Mouse (Mus musculus) adrenal gland, postnatal 14 days (tissue): Measurements from ENCODE around the gene 9130409I23Rik. TPM values are rescaled to one million over a fixed set of nuclear protein-coding genes. Genes with fewer than 3 reads are reported as not detected.

Source experiments
- DNase-seq: peaks from one replicate; pipeline ENCODE4 v3.0.0; 2021; ENCODE audit warnings: mixed read lengths
- long read RNA-seq, 2 experiments: library from polyadenylated mRNA; stranded (forward); transcript quantifications; one replicate each; pipeline ENCODE4 v2.0.0; 2021
- total RNA-seq: library from RNA; stranded (reverse); gene quantifications from 2 replicates; pipeline ENCODE4 v1.2.3, GENCODE M21; 2021

9130409I23Rik gene
- 0.30 TPM in 1 of 2 replicates, not detected in the other for total RNA-seq
- long read RNA-seq, experiment 1 = 0 reads
- long read RNA-seq, experiment 2 = 0 reads

- DNase-seq = no peak
Measured at GRCm38 (mm10) chr1:181050937-181051336, at the start of gene 9130409I23Rik. 9130409I23Rik (plus strand) TSS chr1:181051237.

- no peak for DNase-seq
Measured at GRCm38 (mm10) chr1:181001621-181002020, 49.4 kb upstream of the 9130409I23Rik start.

DNA sequence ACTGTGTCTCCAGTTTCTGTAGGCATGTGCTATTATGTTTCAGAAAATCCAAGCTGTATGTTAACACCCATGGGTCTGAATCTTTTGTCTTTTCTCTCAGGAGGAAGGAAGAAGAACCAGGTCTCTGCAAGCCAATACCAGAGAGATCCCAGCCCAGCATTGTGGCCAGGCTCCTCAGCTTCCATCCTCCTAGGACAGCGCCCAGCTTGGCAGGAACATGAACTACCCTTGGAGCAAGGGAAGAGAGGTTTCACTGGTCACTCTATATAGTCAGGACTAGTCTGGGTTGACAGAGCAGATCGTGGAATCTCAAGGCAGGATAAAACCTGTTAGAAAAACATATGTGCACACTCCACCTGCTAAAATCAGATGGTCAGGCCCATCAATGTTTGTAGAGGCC lies 47.2 kb upstream of the 9130409I23Rik start:
- no peak for DNase-seq

GRCm38 (mm10) chr1:181005331-181005730 lies 45.7 kb upstream of the 9130409I23Rik start:
- DNase-seq = no peak

DNA sequence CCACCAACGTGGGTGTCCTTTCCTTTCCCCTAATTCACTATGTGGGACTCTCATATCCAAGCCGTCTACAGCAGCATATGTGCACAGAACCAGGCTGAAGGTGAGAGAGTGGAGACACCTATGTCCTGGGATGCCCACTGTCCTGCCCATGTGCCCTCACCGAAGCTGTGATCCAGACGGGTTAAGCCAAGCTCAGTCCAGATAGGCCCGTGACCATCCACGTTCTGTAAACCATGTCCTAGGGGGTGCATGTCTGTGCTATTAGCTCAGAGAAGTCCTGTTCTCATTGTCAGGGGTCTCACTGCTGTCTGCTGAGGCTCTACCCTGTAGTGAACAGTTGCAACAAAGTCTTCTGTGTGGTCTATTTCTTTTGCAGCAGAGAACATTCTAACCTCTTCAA lies 43.2 kb upstream of the 9130409I23Rik start:
- DNase-seq = no peak

DNA sequence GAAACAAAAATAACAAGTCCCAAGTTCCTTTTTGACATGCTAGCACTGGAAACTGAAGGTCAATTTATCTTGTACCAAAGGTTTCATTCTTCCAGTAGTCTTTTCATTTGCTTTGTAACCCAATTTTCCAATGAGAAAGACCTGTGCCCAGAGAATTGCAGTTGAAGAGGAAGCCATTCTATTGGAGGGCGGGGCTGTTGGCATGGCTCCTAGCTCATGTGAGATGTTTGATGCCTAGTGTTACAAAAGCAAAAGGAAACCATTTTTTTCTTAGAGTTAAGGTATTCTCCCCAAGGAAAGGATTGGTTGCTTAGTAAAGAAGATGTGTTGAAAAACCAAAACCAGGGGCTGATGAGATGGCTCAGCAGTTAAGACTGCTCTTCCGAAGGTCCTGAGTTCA lies 42.8 kb upstream of the 9130409I23Rik start:
- peak; percentile 51 for DNase-seq

DNA sequence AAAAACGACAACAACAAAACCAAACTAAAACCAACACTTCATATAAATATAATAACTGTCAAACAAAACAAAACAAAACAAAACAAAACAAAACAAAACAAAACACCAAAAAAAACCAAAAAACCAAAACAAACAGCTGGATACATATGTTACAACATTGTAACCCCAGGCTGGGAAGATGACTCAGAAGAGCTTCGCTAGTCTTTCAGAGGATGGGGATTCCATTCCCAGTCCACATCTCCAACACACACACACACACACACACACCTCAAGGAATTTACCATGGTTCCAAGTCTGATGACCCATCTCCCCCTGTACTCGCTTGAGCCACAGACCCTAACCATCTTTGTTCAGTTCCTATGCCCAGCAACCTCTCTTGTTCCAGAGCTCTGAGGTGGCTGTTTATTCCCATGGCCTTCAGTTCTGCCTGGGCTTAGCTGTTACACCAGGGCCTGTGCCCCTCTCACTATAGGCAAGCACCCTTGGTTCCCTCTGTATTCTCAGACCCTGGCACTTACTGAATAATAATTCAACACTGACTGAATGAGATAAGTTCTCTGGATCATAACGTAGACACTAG lies 41.9 kb upstream of the 9130409I23Rik start:
- DNase-seq = no peak

GRCm38 (mm10) chr1:181009754-181010153 lies 41.3 kb upstream of the 9130409I23Rik start:
- peak; percentile 90 for DNase-seq

- no peak for DNase-seq
Measured at GRCm38 (mm10) chr1:181010171-181010932, 40.7 kb upstream of the 9130409I23Rik start.

DNA sequence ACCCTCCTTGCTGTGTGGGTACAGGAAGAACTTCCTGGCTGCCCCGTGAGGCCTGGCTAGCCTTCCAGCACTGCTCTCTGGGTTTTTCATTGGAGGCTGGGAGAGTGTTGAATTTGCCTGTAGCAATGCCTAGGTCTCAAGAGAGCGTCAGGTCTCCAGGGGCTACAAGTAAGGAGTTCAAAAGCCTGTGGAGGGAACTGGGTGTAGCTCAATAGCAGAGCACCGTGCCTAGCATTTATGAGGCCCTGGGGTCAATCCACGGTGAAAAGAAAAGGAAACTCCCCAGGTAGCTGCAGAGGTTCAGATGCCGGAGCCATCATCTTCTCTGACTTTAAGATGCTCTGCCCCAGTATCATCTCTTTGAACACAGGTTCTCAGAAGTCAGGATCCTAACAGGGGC lies 39.4 kb upstream of the 9130409I23Rik start:
- no peak for DNase-seq

DNA sequence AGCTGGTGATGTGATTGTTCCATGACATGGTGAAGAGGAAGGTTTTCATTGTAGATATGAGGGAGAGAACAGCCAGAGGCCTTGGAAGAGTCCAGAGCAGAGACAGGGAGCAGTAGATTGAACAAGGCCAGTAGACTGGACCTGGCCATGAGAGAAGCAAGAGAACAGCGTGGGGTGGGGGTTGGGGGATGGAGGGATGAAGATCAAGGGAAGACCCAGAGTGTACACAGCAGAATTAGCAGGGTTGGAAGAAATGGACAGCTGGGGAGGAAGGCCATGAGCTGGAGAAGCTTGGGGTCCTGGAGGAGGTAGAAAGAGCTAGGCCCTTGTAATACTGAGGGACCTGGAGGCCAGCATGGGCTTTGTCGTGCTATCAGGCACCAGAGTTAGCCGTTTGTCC lies 38.6 kb upstream of the 9130409I23Rik start:
- no peak for DNase-seq

GRCm38 (mm10) chr1:181013446-181013845 lies 37.6 kb upstream of the 9130409I23Rik start:
- DNase-seq = no peak

DNA sequence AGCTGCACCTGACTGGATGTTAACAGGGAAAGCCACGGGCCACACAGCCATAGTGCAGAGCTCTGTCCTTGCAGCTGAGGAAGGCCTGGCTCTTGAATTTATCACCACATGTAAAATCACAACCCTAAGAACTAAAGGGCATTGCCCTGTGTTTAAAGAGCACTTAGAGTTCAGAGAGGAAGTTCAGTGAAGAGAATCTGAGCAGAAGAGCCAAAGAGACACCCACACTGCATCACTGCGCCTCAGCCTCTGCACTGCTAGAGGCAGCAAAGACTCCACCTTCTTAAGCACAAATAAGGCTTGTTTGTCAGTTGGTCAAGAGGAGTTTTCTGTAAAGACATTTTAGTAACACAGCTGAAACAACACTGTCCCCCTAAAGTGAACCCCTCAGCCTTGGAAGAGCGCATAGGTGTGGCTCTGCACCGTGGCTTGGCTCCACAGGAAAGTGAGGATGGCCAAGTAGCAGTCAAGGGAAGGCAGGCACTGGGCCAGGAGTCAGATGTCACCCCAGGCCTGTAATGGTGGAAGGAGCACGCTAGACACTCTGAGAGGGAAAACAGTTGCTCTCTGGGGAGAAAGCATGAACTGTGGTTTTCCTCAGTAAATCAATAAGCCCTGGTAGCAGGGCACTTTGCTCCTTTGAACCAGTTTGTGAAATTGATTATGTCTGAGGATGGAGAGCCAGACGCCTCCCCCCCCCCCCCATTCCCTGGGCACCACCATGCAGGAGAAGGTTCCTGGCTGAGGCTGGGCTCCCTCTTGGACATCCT lies 36.1 kb upstream of the 9130409I23Rik start:
- peak; percentile 71 for DNase-seq

GRCm38 (mm10) chr1:181015558-181015957 lies 35.5 kb upstream of the 9130409I23Rik start:
- DNase-seq = peak; percentile 84

- DNase-seq = no peak
Measured at GRCm38 (mm10) chr1:181016045-181016444, 35.0 kb upstream of the 9130409I23Rik start.

DNA sequence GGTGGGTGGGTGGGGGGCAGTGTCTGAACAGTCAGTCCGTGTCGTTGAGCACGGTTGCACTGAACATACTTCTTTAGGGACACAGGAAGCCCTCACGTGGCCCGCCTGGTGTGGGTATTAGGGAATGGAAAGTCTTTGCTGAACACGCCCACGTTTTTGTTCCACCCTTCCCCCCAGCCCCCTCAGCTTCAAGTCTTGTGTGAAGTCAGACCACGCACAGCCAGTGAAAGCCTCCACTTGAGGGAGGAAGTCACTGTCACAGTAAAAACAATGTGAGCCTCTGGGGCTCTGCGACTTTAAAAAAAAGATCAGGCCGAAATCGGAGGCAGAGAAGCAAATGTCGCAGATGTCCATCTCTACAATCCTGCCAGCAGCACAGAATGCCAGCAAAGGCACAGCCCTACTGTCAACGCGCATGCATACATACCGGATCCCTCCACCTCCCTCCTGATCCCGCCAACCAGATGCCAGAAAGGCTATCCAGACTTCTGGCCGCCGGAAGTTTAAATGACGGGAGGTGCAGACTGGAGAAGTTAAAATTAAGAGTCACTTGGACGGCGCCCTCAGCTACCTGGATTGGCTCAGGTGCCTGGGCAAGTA lies 34.4 kb upstream of the 9130409I23Rik start:
- peak; percentile 86 for DNase-seq

GRCm38 (mm10) chr1:181017212-181017711 lies 33.8 kb upstream of the 9130409I23Rik start:
- peak; percentile 91 for DNase-seq

DNA sequence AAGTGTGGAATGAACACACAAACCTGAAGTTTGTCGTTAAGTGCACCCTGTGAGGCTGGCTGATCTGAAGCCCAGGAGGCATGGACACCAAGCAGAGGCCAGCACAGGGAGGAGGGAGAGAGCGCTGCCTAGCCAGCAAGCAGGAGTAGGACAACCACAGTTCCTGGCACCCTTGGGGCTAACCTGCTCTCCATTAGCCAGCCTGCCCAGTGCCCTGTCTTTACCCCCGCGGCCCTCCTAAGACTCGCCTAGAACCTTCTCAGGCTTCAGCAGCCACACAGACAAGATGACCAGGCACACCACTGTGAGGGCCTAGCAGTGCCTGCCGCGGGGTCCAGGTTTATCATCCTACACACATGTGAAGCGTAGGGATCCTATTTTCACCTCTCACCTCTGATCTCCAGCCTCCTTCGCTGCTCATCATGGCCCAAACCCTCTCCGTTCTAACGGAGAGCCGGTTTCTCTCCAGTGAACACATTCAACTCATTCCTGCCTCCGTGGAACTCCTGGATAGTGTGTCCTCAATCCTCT lies 33.1 kb upstream of the 9130409I23Rik start:
- DNase-seq = no peak

- DNase-seq = no peak
Measured at GRCm38 (mm10) chr1:181020756-181021487, 30.1 kb upstream of the 9130409I23Rik start, which contains the start of gene Ephx1. Ephx1 (minus strand) TSS chr1:181020904.

DNA sequence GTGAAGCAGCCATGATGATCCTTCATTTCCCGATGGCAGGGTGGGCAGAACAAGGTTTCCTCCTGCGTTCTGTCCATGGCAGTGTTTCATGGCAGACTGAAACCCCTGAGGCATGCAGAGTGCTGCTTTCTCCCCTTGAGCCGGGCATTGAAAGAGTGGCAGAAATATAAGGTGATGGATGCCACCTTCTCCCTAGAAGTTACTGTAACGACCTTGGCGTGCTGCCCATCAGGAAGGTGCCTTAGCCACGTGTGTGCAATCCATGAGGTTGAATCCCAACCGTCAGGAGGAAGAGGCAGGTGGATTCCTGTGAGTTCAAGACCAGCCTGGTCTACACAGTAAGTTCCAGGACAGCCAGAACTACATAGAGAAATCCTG lies 29.6 kb upstream of the 9130409I23Rik start:
- no peak for DNase-seq

DNA sequence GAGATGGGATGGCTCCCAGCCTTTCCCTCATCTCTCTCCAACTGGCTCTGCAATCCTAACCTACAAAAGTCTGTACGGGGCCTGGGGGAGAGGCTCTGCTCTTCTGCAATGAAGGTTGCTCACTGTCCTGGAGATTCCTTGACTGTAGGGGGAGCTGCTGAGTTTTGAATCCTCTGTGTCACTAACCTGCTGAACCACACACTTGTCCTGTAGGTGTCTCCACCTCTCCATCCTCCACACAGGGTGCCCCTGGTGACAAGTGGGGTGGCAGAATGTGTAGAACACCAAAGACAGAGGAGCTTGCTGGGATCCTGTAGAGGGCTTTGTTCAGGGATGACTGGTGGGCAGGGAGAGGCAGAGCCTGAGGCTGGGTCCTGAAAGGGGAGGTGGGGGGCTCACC lies 28.8 kb upstream of the 9130409I23Rik start:
- peak; percentile 83 for DNase-seq
